ENCODE assay signal across 8 mouse cellular contexts in genomic region chr13:113046211-113046883, GRCm38 (mm10). TPM values are rescaled to one million over a fixed set of nuclear protein-coding genes. Genes with fewer than 3 reads are reported as not detected.
DNase-seq lines count a peak whose midpoint lies in the region; ATAC-seq and TF ChIP-seq lines count a peak whose summit lies in the region.

Gpx8 (minus strand) TSS chr13:113046410.

- H3K36me3 ChIP-seq in forebrain, embryonic 10.5 days (replicated peaks): peaks cover 30% of the 10 kb centered on the region
- peaks cover 5% of the 10 kb centered on the region; the same call in 1 of the 2 replicates for H3K36me3 ChIP-seq in heart, embryonic 16.5 days (ENCODE audit: control insufficient read depth, insufficient read depth)
- no peaks in the 10 kb centered on the region for H3K36me3 ChIP-seq in liver, postnatal 0 days (replicated peaks; ENCODE audit: insufficient read depth, low read length)
- H3K36me3 ChIP-seq in neural tube, embryonic 13.5 days: no peaks in the 10 kb centered on the region

- H3K27ac ChIP-seq in forebrain, embryonic 10.5 days: peak within 1 kb of the TSS; percentile 88
- peak within 1 kb of the TSS; percentile 63 for H3K27ac ChIP-seq in heart, embryonic 16.5 days (ENCODE audit: low read length)
- H3K27ac ChIP-seq in liver, postnatal 0 days (ENCODE audit: low read depth): no peak within 1 kb of the TSS
- H3K27ac ChIP-seq in neural tube, embryonic 13.5 days (replicated peaks): no peak within 1 kb of the TSS; the same call in 1 of the 2 replicates

- WGBS in forebrain, embryonic 10.5 days: 6% methylated on average over 21 of the region's 21 CpGs
- WGBS in heart, embryonic 16.5 days: 4% methylated on average over 21 of the region's 21 CpGs
- 7% methylated on average over 21 of the region's 21 CpGs for WGBS in liver, postnatal 0 days (ENCODE audit: insufficient replicate concordance)
- WGBS in neural tube, embryonic 13.5 days: 7% methylated on average over 21 of the region's 21 CpGs

- H3K4me3 ChIP-seq in forebrain, embryonic 10.5 days: peak within 1 kb of the TSS; percentile 65
- H3K4me3 ChIP-seq in heart, embryonic 16.5 days (ENCODE audit: low read length): peak within 1 kb of the TSS; percentile 74
- peak within 1 kb of the TSS; percentile 38 for H3K4me3 ChIP-seq in liver, postnatal 0 days (ENCODE audit: low read depth, low read length)
- peak within 1 kb of the TSS; percentile 43 for H3K4me3 ChIP-seq in neural tube, embryonic 13.5 days

- ATAC-seq in activated CD4-positive, CD25-positive, alpha-beta regulatory T cell, adult 4 months: peak; percentile 69
- peak; percentile 81 for ATAC-seq in heart, embryonic 16.5 days (replicated peaks; ENCODE audit: extremely low read depth, insufficient read depth, low FRiP score)
- peak; percentile 48; the same call in 1 of the 2 replicates for ATAC-seq in liver, postnatal 0 days
- ATAC-seq in neural tube, embryonic 13.5 days (ENCODE audit: low read depth): peak; percentile 89

- peak within 1 kb of the TSS; percentile 73 for H3K4me2 ChIP-seq in heart, embryonic 16.5 days (ENCODE audit: low read depth, low read length)
- peak within 1 kb of the TSS; percentile 42 for H3K4me2 ChIP-seq in liver, postnatal 0 days (ENCODE audit: low read depth, low read length)
- peak within 1 kb of the TSS; percentile 62 for H3K4me2 ChIP-seq in neural tube, embryonic 13.5 days

- H3K4me1 ChIP-seq in forebrain, embryonic 10.5 days: peaks cover 13% of the 10 kb centered on the region
- peaks cover 7% of the 10 kb centered on the region for H3K4me1 ChIP-seq in heart, embryonic 16.5 days (ENCODE audit: control insufficient read depth, insufficient read depth, low read length)
- H3K4me1 ChIP-seq in liver, postnatal 0 days (ENCODE audit: insufficient read depth): no peaks in the 10 kb centered on the region
- peaks cover 5% of the 10 kb centered on the region for H3K4me1 ChIP-seq in neural tube, embryonic 13.5 days (replicated peaks)

- peak; percentile 52 for DNase-seq in 416B (ENCODE audit: low read depth)
- DNase-seq in forebrain, embryonic 10.5 days (ENCODE audit: extremely low spot score, low spot score): peak; percentile 75
- DNase-seq in kidney, postnatal 14 days: peak; percentile 76
- no peak for DNase-seq in liver, postnatal 0 days
- peak; percentile 41 for DNase-seq in thymus, postnatal 4 days

- no peaks in the 10 kb centered on the region for H3K9me3 ChIP-seq in forebrain, embryonic 10.5 days
- H3K9me3 ChIP-seq in heart, embryonic 16.5 days (replicated peaks; ENCODE audit: control insufficient read depth, low read length): no peaks in the 10 kb centered on the region
- H3K9me3 ChIP-seq in liver, postnatal 0 days (ENCODE audit: low read length): no peaks in the 10 kb centered on the region
- no peaks in the 10 kb centered on the region for H3K9me3 ChIP-seq in neural tube, embryonic 13.5 days

- H3K27me3 ChIP-seq in forebrain, embryonic 10.5 days (ENCODE audit: poor library complexity, severe bottlenecking): no peaks in the 10 kb centered on the region
- H3K27me3 ChIP-seq in heart, embryonic 16.5 days (ENCODE audit: control insufficient read depth, insufficient read depth, low read length): no peaks in the 10 kb centered on the region
- no peaks in the 10 kb centered on the region for H3K27me3 ChIP-seq in liver, postnatal 0 days (ENCODE audit: insufficient read depth, low read length)
- H3K27me3 ChIP-seq in neural tube, embryonic 13.5 days: no peaks in the 10 kb centered on the region

- TF ChIP-seq EP300 in liver, postnatal 0 days (IDR thresholded peaks at IDR 0.05; ENCODE audit: low read depth): no peak

- peak within 1 kb of the TSS; percentile 76 for H3K9ac ChIP-seq in heart, embryonic 16.5 days (ENCODE audit: low read length)
- peak within 1 kb of the TSS; percentile 26; the same call in 1 of the 2 replicates for H3K9ac ChIP-seq in liver, postnatal 0 days (replicated peaks)
- peak within 1 kb of the TSS; percentile 49 for H3K9ac ChIP-seq in neural tube, embryonic 13.5 days

- TF ChIP-seq CTCF in liver, postnatal 0 days (IDR thresholded peaks at IDR 0.05; ENCODE audit: low read depth): peak; percentile 61

RNA-seq across cellular contexts. Expression of gene Gpx8, which starts in this region (rescaled TPM):
- polyA plus RNA-seq in activated CD4-positive, CD25-positive, alpha-beta regulatory T cell, adult 4 months (2017; shearing (Covaris generic)): not detected
- 78.8 and 85.3 TPM in 2 replicates for polyA plus RNA-seq in forebrain, embryonic 10.5 days (2016; fragmentation: Nextera tagmentation; extraction: Ambion mirVana)
- polyA plus RNA-seq in heart, embryonic 16.5 days (2015; fragmentation: Nextera tagmentation; extraction: Ambion mirVana): 98.0 and 103 TPM in 2 replicates
- polyA plus RNA-seq in liver, postnatal 0 days (2015; fragmentation: Nextera tagmentation; extraction: Ambion mirVana): 5.5 and 5.8 TPM in 2 replicates
- 81.0 and 94.9 TPM in 2 replicates for polyA plus RNA-seq in neural tube, embryonic 13.5 days (2015; fragmentation: Nextera tagmentation; extraction: Ambion mirVana)

Comparison
In these comparisons a context has a peak if more than half of its experiments do, and no peak if none do; other contexts are left out.
1. RNA of gene Gpx8 (polyA plus RNA-seq): 98.0 to 103 TPM in heart, embryonic 16.5 days, 81.0 to 94.9 TPM in neural tube, embryonic 13.5 days and 78.8 to 85.3 TPM in forebrain, embryonic 10.5 days; 5.5 to 5.8 TPM in liver, postnatal 0 days and not detected in activated CD4-positive, CD25-positive, alpha-beta regulatory T cell, adult 4 months; every median in the first group is over 10 times any median in the second.
2. Peak in ATAC-seq in activated CD4-positive, CD25-positive, alpha-beta regulatory T cell, adult 4 months; RNA of the gene not detected or under 1 TPM.
3. H3K27ac ChIP-seq: peak in forebrain, embryonic 10.5 days (single experiment) and heart, embryonic 16.5 days (single experiment); none in liver, postnatal 0 days (single experiment) and neural tube, embryonic 13.5 days (single experiment).
4. H3K9ac ChIP-seq: peak in every context shown above with its lines; median percentile 76 in heart, embryonic 16.5 days; 49 in neural tube, embryonic 13.5 days; 26 in liver, postnatal 0 days.
5. Peak in every context shown above with its lines, with median percentiles within 50 percentile points of each other: ATAC-seq, H3K4me3 ChIP-seq and H3K4me2 ChIP-seq.